ENCODE assay signal across 30 mouse cellular contexts in the genomic region with DNA sequence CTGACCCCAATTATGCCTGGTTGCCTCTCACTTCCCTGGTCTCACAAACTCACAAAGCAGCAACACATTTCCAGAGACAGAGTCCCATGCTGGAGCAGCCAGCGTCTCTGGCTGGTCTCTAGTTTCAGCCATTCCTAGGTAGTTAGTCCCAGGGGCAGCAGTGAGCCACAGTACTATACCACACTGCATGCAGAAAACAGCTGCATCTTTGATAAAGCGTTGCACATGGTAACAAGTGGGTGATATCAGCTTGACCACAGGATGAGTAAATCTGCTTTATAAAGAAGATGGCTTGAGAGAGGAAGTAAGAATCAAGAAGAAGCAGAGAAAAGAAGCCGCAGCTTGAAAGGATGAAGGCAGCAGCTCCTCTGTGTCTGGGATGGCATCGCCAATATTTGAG. TPM values are rescaled to one million over a fixed set of nuclear protein-coding genes. Genes with fewer than 3 reads are reported as not detected.
DNase-seq lines count a peak whose midpoint lies in the region; ATAC-seq lines count a peak whose summit lies in the region.
"Had no signal": no experiment of that assay in that cellular context is flagged by ENCODE, and none has a peak within 500 bp of the region (broad histone marks: within the 10 kb centered on the region; RNA-seq: fewer than 3 reads in every experiment).

No protein-coding gene starts in this region.

- H3K27me3 ChIP-seq in embryonic facial prominence, embryonic 10.5 days (replicated peaks; ENCODE audit: low read depth, poor library complexity, severe bottlenecking) = no peaks in the 10 kb centered on the region; the same call in 1 of the 2 replicates
- no peaks in the 10 kb centered on the region for H3K27me3 ChIP-seq in hindbrain, embryonic 16.5 days (replicated peaks; ENCODE audit: control insufficient read depth, insufficient read depth, low read length)
- H3K27me3 ChIP-seq: limb, embryonic 15.5 days; neural tube, embryonic 12.5 days had no signal

- no peak overlapping the region for H3K4me2 ChIP-seq in hindbrain, embryonic 16.5 days (ENCODE audit: low read length)
- H3K4me2 ChIP-seq: heart, embryonic 13.5 days; hindbrain, embryonic 14.5 days; limb, embryonic 15.5 days; liver, embryonic 13.5 days; midbrain, embryonic 11.5 days; neural tube, embryonic 12.5 days had no signal

- DNase-seq in retina, postnatal 1 day = peak; percentile 13
- no peak for DNase-seq in retina, embryonic 14.5 days (ENCODE audit: low spot score)
- peak; percentile 49 for DNase-seq in MEL-GATA-1-ER (ENCODE audit: extremely low read depth, low read depth)
- DNase-seq in embryonic facial prominence, embryonic 10.5 days (ENCODE audit: low spot score) = peak; percentile 39
- DNase-seq in right cerebral cortex, adult 2 months (ENCODE audit: low spot score in 2 of 2) = no peak
- DNase-seq in thymus, postnatal 14 days = no peak
- DNase-seq: adrenal gland, postnatal 14 days; cerebellum, adult 18-20 months; gastrocnemius, adult 2 months; gastrocnemius, postnatal 36 days; heart, postnatal 10 days; kidney, adult 11 months; kidney, postnatal 25 days; liver, embryonic 13.5 days; lung, adult 18-20 months; lung, postnatal 4 days; spleen, adult 18-20 months had no signal

- H3K36me3 ChIP-seq in embryonic facial prominence, embryonic 10.5 days (replicated peaks) = no peaks in the 10 kb centered on the region
- H3K36me3 ChIP-seq in hindbrain, embryonic 16.5 days (ENCODE audit: control insufficient read depth, insufficient read depth, low read length) = no peaks in the 10 kb centered on the region
- H3K36me3 ChIP-seq: G1E; heart, embryonic 13.5 days; limb, embryonic 10.5 days; limb, embryonic 15.5 days; liver, embryonic 13.5 days; neural tube, embryonic 12.5 days had no signal

- no peak overlapping the region for H3K9ac ChIP-seq in hindbrain, embryonic 16.5 days (ENCODE audit: low read depth, low read length)
- H3K9ac ChIP-seq: heart, embryonic 13.5 days; hindbrain, embryonic 14.5 days; limb, embryonic 15.5 days; liver, embryonic 13.5 days; neural tube, embryonic 12.5 days had no signal

- ATAC-seq in megakaryocyte progenitor cell, adult 5-6 weeks (replicated peaks; ENCODE audit: poor library complexity) = peak; percentile 59
- no peak for ATAC-seq in hindbrain, embryonic 16.5 days
- ATAC-seq: forebrain, embryonic 14.5 days; inflammation-experienced regulatory T-cells, adult 6 months; lung, postnatal 0 days; midbrain, embryonic 16.5 days had no signal

- no peaks in the 10 kb centered on the region for H3K9me3 ChIP-seq in embryonic facial prominence, embryonic 10.5 days
- no peaks in the 10 kb centered on the region for H3K9me3 ChIP-seq in hindbrain, embryonic 16.5 days (ENCODE audit: control insufficient read depth, low read length)
- H3K9me3 ChIP-seq: G1E; heart, embryonic 13.5 days; limb, embryonic 10.5 days; limb, embryonic 15.5 days; liver, embryonic 13.5 days; neural tube, embryonic 12.5 days had no signal

- H3K27ac ChIP-seq in embryonic facial prominence, embryonic 10.5 days (replicated peaks) = no peak overlapping the region
- no peak overlapping the region for H3K27ac ChIP-seq in hindbrain, embryonic 16.5 days (ENCODE audit: low read depth, low read length)
- H3K27ac ChIP-seq: gastrocnemius, adult 2 months; heart, embryonic 13.5 days; hindbrain, embryonic 14.5 days; limb, embryonic 10.5 days; limb, embryonic 15.5 days; liver, embryonic 13.5 days; neural tube, embryonic 12.5 days had no signal

- peaks cover 11% of the 10 kb centered on the region for H3K4me1 ChIP-seq in embryonic facial prominence, embryonic 10.5 days
- no peaks in the 10 kb centered on the region for H3K4me1 ChIP-seq in hindbrain, embryonic 16.5 days (ENCODE audit: control insufficient read depth, insufficient read depth, low read depth, low read length)
- H3K4me1 ChIP-seq: heart, embryonic 13.5 days; limb, embryonic 15.5 days; liver, embryonic 13.5 days; neural tube, embryonic 12.5 days had no signal

- H3K4me3 ChIP-seq in embryonic facial prominence, embryonic 10.5 days = no peak overlapping the region
- no peak overlapping the region for H3K4me3 ChIP-seq in hindbrain, embryonic 16.5 days (ENCODE audit: low read length)
- H3K4me3 ChIP-seq: gastrocnemius, adult 2 months; heart, embryonic 13.5 days; limb, embryonic 10.5 days; limb, embryonic 15.5 days; liver, embryonic 13.5 days; neural tube, embryonic 12.5 days had no signal

- 74% methylated on average over 4 of the region's 4 CpGs for WGBS in embryonic facial prominence, embryonic 10.5 days
- 81% methylated on average over 4 of the region's 4 CpGs for WGBS in hindbrain, embryonic 16.5 days

RNA-seq across cellular contexts. Expression of gene Adcy9, which starts 35.4 kb away (rescaled TPM):
- 0.43 and 0.57 TPM in 2 replicates for polyA plus RNA-seq in embryonic facial prominence, embryonic 10.5 days (2016; fragmentation: Nextera tagmentation; extraction: Ambion mirVana)
- 1.1 and 2.7 TPM in 2 replicates for total RNA-seq in megakaryocyte progenitor cell, adult 5-6 weeks (2015)
- total RNA-seq in megakaryocyte progenitor cell, adult 5-6 weeks (2017) = 3.7 and 4.7 TPM in 2 replicates
- 4.0 and 5.0 TPM in 2 replicates for polyA plus RNA-seq in hindbrain, embryonic 16.5 days (2015; fragmentation: Nextera tagmentation; extraction: Ambion mirVana)

Comparison
In these comparisons a context has a peak if more than half of its experiments do, and no peak if none do; other contexts are left out.
1. DNase-seq: peak in retina, postnatal 1 day (single experiment), MEL-GATA-1-ER (single experiment) and embryonic facial prominence, embryonic 10.5 days (single experiment); none in retina, embryonic 14.5 days (single experiment), right cerebral cortex, adult 2 months (0 of 2) and thymus, postnatal 14 days (single experiment).